Mouse (Mus musculus) myocyte (in vitro differentiated cells): ENCODE data around the gene Iars2. TPM values are rescaled to one million over a fixed set of nuclear protein-coding genes. Genes with fewer than 3 reads are reported as not detected.

Experiments used
- H3K27me3 ChIP-seq: one replicate; pipeline ENCODE4 v1.6.1; 2011; ENCODE audit not compliant: control insufficient read depth, insufficient read depth, insufficient read length
- H3K36me3 ChIP-seq: one replicate; pipeline ENCODE4 v1.6.1; 2011; ENCODE audit not compliant: control insufficient read depth, insufficient read depth
- H3K4me2 ChIP-seq: one replicate; pipeline ENCODE4 v1.6.1; 2011; ENCODE audit warnings: low read depth, control low read depth
- H3K4me3 ChIP-seq: one replicate; pipeline ENCODE4 v1.5.1; 2011; ENCODE audit warnings: mild to moderate bottlenecking, control low read depth, moderate library complexity
- H3K79me2 ChIP-seq: one replicate; pipeline ENCODE4 v1.6.1; 2011; ENCODE audit not compliant: control insufficient read depth, insufficient read depth
- H3ac ChIP-seq: one replicate; pipeline ENCODE4 v1.6.1; 2011; ENCODE audit not compliant: control insufficient read depth, insufficient read length
- CEBPB ChIP-seq: IDR thresholded peaks from 2 replicates; pipeline ENCODE4 v1.6.1; 2011; ENCODE audit warnings: mild to moderate bottlenecking, moderate library complexity; ENCODE audit not compliant: poor library complexity, insufficient read depth, severe bottlenecking
- E2F4 ChIP-seq: IDR thresholded peaks from one replicate; pipeline ENCODE4 v1.6.1; 2011; ENCODE audit warnings: mild to moderate bottlenecking, control low read depth, moderate library complexity; ENCODE audit not compliant: insufficient read depth
- MAX ChIP-seq: IDR thresholded peaks from one replicate; pipeline ENCODE4 v1.6.1; 2011; ENCODE audit warnings: low read depth, mild to moderate bottlenecking, control low read depth
- MYOD1 ChIP-seq, 3 experiments: IDR thresholded peaks; one replicate each; pipeline ENCODE4 v1.6.1; 2011; ENCODE audit warnings: control low read depth in 2 of 3, low read depth in 2 of 3, mild to moderate bottlenecking in 2 of 3, moderate library complexity in 1 of 3; ENCODE audit not compliant: insufficient read length in 2 of 3, control insufficient read depth in 1 of 3
- MYOG ChIP-seq, 3 experiments: IDR thresholded peaks; one replicate each; pipeline ENCODE4 v1.6.1; 2011; ENCODE audit warnings: control low read depth in 2 of 3, low read depth in 2 of 3, mild to moderate bottlenecking in 2 of 3; ENCODE audit not compliant: insufficient read length in 2 of 3, control insufficient read depth in 1 of 3, insufficient read depth in 1 of 3
- POLR2A ChIP-seq: IDR thresholded peaks from one replicate; pipeline ENCODE4 v1.6.1; 2011; ENCODE audit warnings: low read depth, mild to moderate bottlenecking, control low read depth, moderate library complexity; ENCODE audit not compliant: insufficient read length
- POLR2AphosphoS2 ChIP-seq: IDR thresholded peaks from one replicate; pipeline ENCODE4 v1.6.1; 2011; ENCODE audit warnings: low read depth, control low read depth; ENCODE audit not compliant: insufficient read length
- REST ChIP-seq: IDR thresholded peaks from one replicate; pipeline ENCODE4 v1.6.1; 2011; ENCODE audit warnings: mild to moderate bottlenecking, control low read depth, moderate library complexity; ENCODE audit not compliant: insufficient read depth, insufficient read length
- SRF ChIP-seq: IDR thresholded peaks from one replicate; pipeline ENCODE4 v1.6.1; 2011; ENCODE audit warnings: low read depth; ENCODE audit not compliant: control insufficient read depth, insufficient read length
- TCF12 ChIP-seq: IDR thresholded peaks from one replicate; pipeline ENCODE4 v1.6.1; 2011; ENCODE audit warnings: mild to moderate bottlenecking, control low read depth; ENCODE audit not compliant: poor library complexity, insufficient read depth, severe bottlenecking
- TCF3 ChIP-seq: IDR thresholded peaks from one replicate; pipeline ENCODE4 v1.6.1; 2011; ENCODE audit warnings: low read depth, control low read depth; ENCODE audit not compliant: insufficient read length
- USF1 ChIP-seq: IDR thresholded peaks from one replicate; pipeline ENCODE4 v1.6.1; 2011; ENCODE audit warnings: low read depth, mild to moderate bottlenecking, control low read depth, moderate library complexity
- polyA plus RNA-seq: library from polyadenylated mRNA; unstranded; fragments of >200 nt; fragmentation: generic; extraction: Trizol; gene quantifications from one replicate; pipeline ENCODE4 v1.2.1, GENCODE M21; 2012; ENCODE audit warnings: missing spikeins

Iars2 gene
- polyA plus RNA-seq, 1 experiment = 16.2 TPM

DNA sequence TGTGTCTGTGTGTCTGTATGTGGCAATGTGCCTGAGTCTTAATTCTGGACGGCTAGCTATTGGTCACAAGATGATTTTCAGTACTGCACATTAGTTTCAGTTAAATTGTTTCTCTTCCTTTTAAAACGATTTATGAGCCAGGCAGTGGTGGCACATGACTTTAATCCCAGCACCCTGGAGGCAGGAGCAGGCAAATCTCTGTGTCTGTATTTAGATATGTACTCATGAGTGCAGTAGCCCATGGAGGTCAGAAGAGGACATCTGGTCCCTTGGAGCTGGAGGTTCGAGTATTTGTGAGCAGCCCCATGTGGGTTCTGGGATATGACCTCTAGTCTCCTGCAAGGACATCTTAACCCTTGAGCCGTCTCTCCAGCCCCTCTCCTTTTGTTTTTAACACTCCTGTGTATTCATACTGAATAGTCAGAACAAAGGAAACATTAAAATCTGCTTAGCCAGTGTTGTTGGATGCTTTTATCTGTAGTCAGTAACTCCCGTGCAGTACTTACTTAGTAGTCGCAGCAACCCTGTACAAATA, 6.1 kb upstream of the Iars2 start:
- H3K4me3 ChIP-seq = no peak overlapping the region
- peaks cover 26% of the 10 kb centered on the region for H3K79me2 ChIP-seq
- peaks cover 5% of the 10 kb centered on the region for H3K36me3 ChIP-seq
- no peak overlapping the region for H3ac ChIP-seq
- no peak overlapping the region for H3K4me2 ChIP-seq
- H3K27me3 ChIP-seq = no peaks in the 10 kb centered on the region
- TF ChIP-seq TCF12 = no peak
- no peak for TF ChIP-seq MAX
- no peak for TF ChIP-seq CEBPB
- no peak for TF ChIP-seq MYOG (IDR thresholded peaks at IDR 0.05; ENCODE audit: control insufficient read depth in 1 of 3, insufficient read depth in 1 of 3, insufficient read length in 2 of 3, low read depth in 2 of 3)
- TF ChIP-seq MYOD1 (IDR thresholded peaks at IDR 0.05; ENCODE audit: control insufficient read depth in 1 of 3, insufficient read length in 2 of 3, low read depth in 2 of 3) = no peak
- no peak for TF ChIP-seq USF1
- no peak for TF ChIP-seq SRF
- TF ChIP-seq POLR2A = no peak
- TF ChIP-seq E2F4 = no peak

DNA sequence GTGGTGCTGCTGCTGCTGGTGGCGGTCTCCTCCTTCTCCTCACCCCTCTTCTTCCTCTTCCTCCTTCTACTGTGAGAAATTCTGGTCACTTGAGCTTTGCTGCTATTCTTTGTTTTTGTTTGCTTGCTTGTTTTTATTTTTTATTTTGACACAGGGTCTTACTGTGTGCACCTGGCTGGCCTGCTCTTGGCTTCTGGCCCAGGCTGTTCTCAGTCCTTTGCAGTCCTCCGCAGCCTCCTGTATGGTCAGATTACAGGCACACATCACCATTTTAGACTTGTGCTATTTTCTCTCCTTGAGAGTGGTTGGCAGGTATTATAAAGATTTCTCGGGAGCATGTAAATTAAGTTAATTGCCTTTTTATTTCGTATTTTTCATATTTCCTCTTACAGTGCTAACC, 4.9 kb upstream of the Iars2 start:
- H3ac ChIP-seq = no peak overlapping the region
- no peak overlapping the region for H3K4me3 ChIP-seq
- TF ChIP-seq POLR2A (no peak), MYOD1 (IDR thresholded peaks at IDR 0.05; ENCODE audit: control insufficient read depth in 1 of 3, insufficient read length in 2 of 3, low read depth in 2 of 3) (no peak)

DNA sequence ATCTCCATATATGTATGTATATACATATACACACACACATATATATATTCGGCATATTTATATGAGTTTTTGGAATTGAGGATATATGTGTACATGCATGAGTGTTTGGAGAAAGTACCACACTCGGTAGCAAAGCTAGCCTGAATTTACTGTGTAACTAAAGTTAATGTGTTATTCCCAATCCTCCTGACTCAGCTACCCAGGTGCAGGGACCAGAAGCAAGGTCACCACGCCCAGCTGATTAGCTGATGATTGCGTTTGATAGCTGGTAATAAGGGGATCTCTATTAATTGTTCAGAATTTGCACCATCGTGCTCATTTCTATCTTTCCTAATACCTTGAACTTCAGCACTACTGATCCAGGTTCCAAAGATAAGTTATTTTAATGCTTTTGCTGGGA, 4.5 kb upstream of the Iars2 start:
- H3ac ChIP-seq = no peak overlapping the region
- H3K4me3 ChIP-seq = no peak overlapping the region
- H3K4me2 ChIP-seq = peak overlapping the region; percentile 96

More for the DNA sequence above, 4.9 kb upstream of the Iars2 start:
- H3K4me2 ChIP-seq = no peak overlapping the region
- peaks cover 26% of the 10 kb centered on the region for H3K79me2 ChIP-seq
- H3K27me3 ChIP-seq = no peaks in the 10 kb centered on the region
- peaks cover 5% of the 10 kb centered on the region for H3K36me3 ChIP-seq

DNA sequence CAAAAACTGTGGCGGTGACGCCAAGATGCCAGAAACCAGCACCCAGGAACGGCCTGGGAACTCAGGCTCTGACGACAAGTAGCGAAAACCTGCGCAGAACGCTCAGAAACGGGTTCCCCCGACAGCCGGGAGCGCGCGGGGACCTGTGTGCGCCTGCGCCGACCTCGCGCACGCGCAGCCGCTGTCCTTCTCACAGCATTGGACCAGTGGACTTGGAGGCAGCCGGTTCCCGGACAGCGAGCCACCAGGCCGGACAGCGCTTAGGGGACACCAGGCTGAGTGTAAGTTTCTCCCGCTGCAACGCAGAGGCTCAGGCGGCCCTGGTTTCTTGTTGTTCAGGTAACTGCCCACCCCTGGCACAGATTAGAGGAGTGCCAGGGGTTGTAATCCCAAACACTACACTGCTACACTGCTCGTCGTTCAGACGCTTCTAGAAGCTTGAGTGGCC, 2.8 kb upstream of the Iars2 start, which contains the start of gene Bpnt1:
Bpnt1 (plus strand) TSS at position 167 of the 448 bp plus-strand sequence.
- peak; percentile 97 for TF ChIP-seq POLR2AphosphoS2
- peak; percentile 89 for TF ChIP-seq POLR2A
- TF ChIP-seq MYOG (IDR thresholded peaks at IDR 0.05; ENCODE audit: control insufficient read depth in 1 of 3, insufficient read depth in 1 of 3, insufficient read length in 2 of 3, low read depth in 2 of 3) = no peak
- peak within 1 kb of the TSS; percentile 96 for H3K4me2 ChIP-seq
- H3K79me2 ChIP-seq = peaks cover 26% of the 10 kb centered on the region
- H3K36me3 ChIP-seq = peaks cover 2% of the 10 kb centered on the region
- peak within 1 kb of the TSS; percentile 56 for H3ac ChIP-seq
- H3K27me3 ChIP-seq = no peaks in the 10 kb centered on the region
- H3K4me3 ChIP-seq = peak within 1 kb of the TSS; percentile 59

More for the DNA sequence above, 4.5 kb upstream of the Iars2 start:
- Histone ChIP-seq H3K27me3 (no peaks in the 10 kb centered on the region), H3K36me3 (peaks cover under 1% of the 10 kb centered on the region), H3K79me2 (peaks cover 26% of the 10 kb centered on the region)
- TF ChIP-seq TCF3 (no peak), USF1 (no peak), SRF (no peak), MYOD1 (IDR thresholded peaks at IDR 0.05; ENCODE audit: control insufficient read depth in 1 of 3, insufficient read length in 2 of 3, low read depth in 2 of 3) (no peak), MAX (no peak), CEBPB (no peak), TCF12 (no peak), POLR2AphosphoS2 (no peak), MYOG (IDR thresholded peaks at IDR 0.05; ENCODE audit: control insufficient read depth in 1 of 3, insufficient read depth in 1 of 3, insufficient read length in 2 of 3, low read depth in 2 of 3) (no peak), POLR2A (no peak), REST (no peak), E2F4 (no peak)

DNA sequence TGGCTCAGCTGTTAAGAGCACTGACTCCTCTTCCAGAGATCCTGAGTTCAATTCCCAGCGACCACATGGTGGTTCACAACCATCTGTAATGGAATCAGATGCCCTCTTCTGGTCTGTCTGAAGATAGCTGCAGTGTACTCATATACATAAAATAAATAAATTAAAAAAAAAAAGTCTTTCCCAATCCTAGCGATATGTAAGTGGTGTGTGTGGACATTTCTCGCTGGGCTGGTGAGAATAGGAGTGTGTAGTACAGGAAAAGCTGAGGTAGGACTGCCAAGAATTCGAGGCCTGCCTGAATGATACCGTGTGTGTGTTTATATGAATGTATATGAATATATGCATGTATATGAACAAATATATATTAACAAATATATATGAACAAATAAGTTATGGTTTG, 2.2 kb upstream of the Iars2 start:
- Histone ChIP-seq H3K36me3 (peaks cover 5% of the 10 kb centered on the region), H3ac (peak overlapping the region; percentile 56), H3K27me3 (no peaks in the 10 kb centered on the region), H3K79me2 (peaks cover 26% of the 10 kb centered on the region), H3K4me3 (peak overlapping the region; percentile 59), H3K4me2 (peak overlapping the region; percentile 96)
- no peak for TF ChIP-seq POLR2AphosphoS2
- no peak for TF ChIP-seq TCF12
- no peak for TF ChIP-seq MYOG (IDR thresholded peaks at IDR 0.05; ENCODE audit: control insufficient read depth in 1 of 3, insufficient read depth in 1 of 3, insufficient read length in 2 of 3, low read depth in 2 of 3)
- no peak for TF ChIP-seq TCF3
- TF ChIP-seq REST = no peak
- TF ChIP-seq MAX = no peak
- no peak for TF ChIP-seq MYOD1 (IDR thresholded peaks at IDR 0.05; ENCODE audit: control insufficient read depth in 1 of 3, insufficient read length in 2 of 3, low read depth in 2 of 3)
- TF ChIP-seq SRF = no peak
- TF ChIP-seq POLR2A = no peak
- no peak for TF ChIP-seq CEBPB
- TF ChIP-seq E2F4 = no peak
